Mouse (Mus musculus): ENCODE measurements around the gene Cpsf4.
A peak's percentile ranks its signal among the peaks of the same experiment; 100 is the strongest.
"Not testable (repeated sequence)": the region's sequence is repeated elsewhere in the genome, so short reads cannot be mapped to it uniquely, and the experiment has no call there.

Cpsf4 gene

GRCm38 (mm10) chr5:145222840-145223239 is 55.8 kb downstream of the Cpsf4 start:
- no peak for DNase-seq (ENCODE audit: low spot score in 2 of 2)

GRCm38 (mm10) chr5:145223395-145223794 is 56.4 kb downstream of the Cpsf4 start:
- DNase-seq (ENCODE audit: low spot score in 2 of 2) = no peak

- no peak for DNase-seq (ENCODE audit: low spot score in 2 of 2)
These were observed 59.4 kb downstream of the Cpsf4 start for GRCm38 (mm10) chr5:145226453-145226852.

GRCm38 (mm10) chr5:145229283-145229682 is 62.3 kb downstream of the Cpsf4 start:
- not testable (repeated sequence) for DNase-seq (ENCODE audit: low spot score in 2 of 2)

GRCm38 (mm10) chr5:145230641-145231040 is 63.6 kb downstream of the Cpsf4 start:
- DNase-seq (ENCODE audit: low spot score in 2 of 2) = no peak

GRCm38 (mm10) chr5:145231367-145231871 is 64.4 kb downstream of the Cpsf4 start, which contains the start of gene Zfp655:
Zfp655 (plus strand) TSS chr5:145231715.
- DNase-seq (ENCODE audit: low spot score in 2 of 2) = peak; percentile 98 to 99

Measured in frontal cortex, postnatal 36 days (tissue).